Mouse (Mus musculus) embryonic facial prominence, embryonic 11.5 days (tissue): Measurements from ENCODE around the gene Pla2g4b. TPM values are rescaled to one million over a fixed set of nuclear protein-coding genes. Genes with fewer than 3 reads are reported as not detected.

Experiments
- ATAC-seq: fragments of 200-750 bp; cut with Nextera tagmentation; replicated peaks from 2 replicates; pipeline ENCODE4 v1.8.0; 2017; ENCODE audit warnings: low read depth; ENCODE audit not compliant: insufficient number of reproducible peaks, low FRiP score, low TSS enrichment
- DNase-seq: peaks from one replicate; pipeline ENCODE4 v3.0.0-alpha.2; 2015; ENCODE audit warnings: low spot score
- H3K27ac ChIP-seq: fragments of 300-500 bp; sonication (generic); replicated peaks from 2 replicates; pipeline ENCODE4 v1.5.1; 2014; ENCODE audit warnings: mild to moderate bottlenecking, low read depth, low read length, control low read depth
- H3K27me3 ChIP-seq: fragments of 300-500 bp; sonication (generic); 2 replicates; pipeline ENCODE4 v1.6.1; 2014; ENCODE audit warnings: mild to moderate bottlenecking, low read length, moderate library complexity, mixed read lengths; ENCODE audit not compliant: control insufficient read depth, insufficient read depth
- H3K36me3 ChIP-seq: fragments of 300-500 bp; sonication (generic); replicated peaks from 2 replicates; pipeline ENCODE4 v1.6.1; 2014; ENCODE audit warnings: low read depth, mild to moderate bottlenecking, low read length, moderate library complexity, mixed read lengths; ENCODE audit not compliant: control insufficient read depth, insufficient read depth
- H3K4me1 ChIP-seq: fragments of 300-500 bp; sonication (generic); 2 replicates; pipeline ENCODE4 v1.6.1; 2014; ENCODE audit warnings: low read length, mixed read lengths; ENCODE audit not compliant: control insufficient read depth, insufficient read depth
- H3K4me2 ChIP-seq: fragments of 300-500 bp; sonication (generic); 2 replicates; pipeline ENCODE4 v1.6.1; 2014; ENCODE audit warnings: low read depth, mild to moderate bottlenecking, control low read depth, low read length, moderate library complexity
- H3K4me3 ChIP-seq: fragments of 300-500 bp; sonication (generic); 2 replicates; pipeline ENCODE4 v1.5.1; 2014; ENCODE audit warnings: low read depth, low read length, control low read depth
- H3K9ac ChIP-seq: fragments of 300-500 bp; sonication (generic); replicated peaks from 2 replicates; pipeline ENCODE4 v1.6.1; 2014; ENCODE audit warnings: mild to moderate bottlenecking, control low read depth, low read length
- H3K9me3 ChIP-seq: fragments of 300-500 bp; sonication (generic); replicated peaks from 2 replicates; pipeline ENCODE4 v1.6.1; 2016; ENCODE audit warnings: mild to moderate bottlenecking, low read length, inconsistent platforms, mixed read lengths; ENCODE audit not compliant: control insufficient read depth
- WGBS: fragments of 180-500 bp; shearing (Covaris S2); extraction: QIAGEN DNeasy Blood & Tissue Kit; methylation state at CpG from one replicate; pipeline ENCODE4 v1.1.7; 2014; 5-methylcytosine and 5-hydroxymethylcytosine counted together
- polyA plus RNA-seq: library from polyadenylated mRNA; unstranded; fragments of >200 nt; fragmentation: Nextera tagmentation; extraction: Ambion mirVana; gene quantifications from 2 replicates; pipeline ENCODE4 v1.2.1, GENCODE M21; 2014

Gene Pla2g4b
- polyA plus RNA-seq, 1 experiment from 2014 or later = 0.88 TPM

DNA sequence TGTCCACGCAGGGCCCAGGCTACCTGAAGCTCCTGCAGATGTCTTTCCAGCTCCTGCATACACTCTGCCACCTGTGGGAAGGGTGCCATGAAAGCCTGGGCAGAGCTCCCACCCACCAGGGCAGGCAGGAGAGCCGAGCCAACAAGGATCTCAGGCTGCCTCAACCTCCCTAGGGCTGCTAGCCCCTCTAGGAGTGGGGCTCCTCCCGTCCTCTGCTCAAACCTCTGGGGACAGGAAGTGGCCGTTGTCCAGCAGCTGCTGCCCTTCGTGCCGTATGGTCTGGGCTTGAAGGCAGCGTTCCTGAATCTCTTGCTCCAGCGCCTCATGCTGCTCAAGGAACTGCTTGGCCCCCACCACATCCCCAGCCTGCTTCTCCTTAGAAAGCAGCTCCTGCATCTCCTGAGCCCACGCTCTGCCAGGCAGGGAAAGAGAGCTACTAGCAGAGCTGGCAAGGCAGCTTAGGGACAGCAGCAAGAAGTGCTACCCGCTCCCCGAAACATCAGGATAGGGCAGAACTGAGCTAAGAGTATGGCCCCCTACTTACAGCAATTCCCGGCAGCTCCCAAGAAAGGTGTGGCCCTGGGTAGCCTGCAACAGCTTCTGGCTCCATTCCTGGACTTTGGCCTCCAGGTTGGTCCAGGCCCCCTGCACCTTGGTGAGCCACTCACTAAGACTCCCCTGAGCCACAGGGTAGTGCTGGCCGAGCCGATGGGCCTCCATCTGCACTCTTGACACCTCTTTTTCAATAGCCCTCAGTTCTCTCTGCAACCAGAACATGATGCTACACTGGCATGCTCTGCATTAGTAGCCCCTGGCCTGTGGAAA is 13.5 kb downstream of the Pla2g4b start:
- no peak overlapping the region for H3K4me3 ChIP-seq
- no peaks in the 10 kb centered on the region for H3K27me3 ChIP-seq
- H3K27ac ChIP-seq = no peak overlapping the region
- WGBS = 61% methylated on average over 14 of the region's 14 CpGs
- H3K36me3 ChIP-seq = peaks cover 3% of the 10 kb centered on the region; the same call in 1 of the 2 replicates
- DNase-seq (no peak), ATAC-seq (no peak)
- H3K4me2 ChIP-seq = no peak overlapping the region
- no peak overlapping the region for H3K9ac ChIP-seq
- H3K9me3 ChIP-seq = no peaks in the 10 kb centered on the region
- no peaks in the 10 kb centered on the region for H3K4me1 ChIP-seq

DNA sequence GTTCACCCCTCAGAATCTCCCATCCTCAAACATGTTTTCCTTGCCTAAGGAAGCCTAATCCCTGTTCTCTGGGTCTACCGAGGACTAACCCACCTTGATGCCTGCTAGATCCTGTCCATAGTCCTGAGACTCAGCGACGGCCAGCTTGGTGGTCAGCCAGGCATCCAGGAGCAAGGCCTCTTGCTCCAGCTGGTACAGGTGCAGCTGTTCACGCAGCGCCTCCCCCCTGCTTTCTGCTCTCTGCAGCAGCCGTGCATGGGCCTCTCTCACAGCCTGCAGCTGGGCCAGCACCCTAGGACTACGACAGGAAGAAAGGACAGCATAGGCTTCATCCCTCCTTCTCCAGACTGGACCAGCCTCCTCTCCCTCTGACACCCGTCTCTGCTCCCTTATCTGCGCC is 15.0 kb downstream of the Pla2g4b start:
- no peaks in the 10 kb centered on the region for H3K4me1 ChIP-seq
- H3K4me3 ChIP-seq = no peak overlapping the region
- no peak overlapping the region for H3K4me2 ChIP-seq
- H3K36me3 ChIP-seq = no peaks in the 10 kb centered on the region
- DNase-seq = no peak
- no peak for ATAC-seq
- no peaks in the 10 kb centered on the region for H3K27me3 ChIP-seq
- H3K9me3 ChIP-seq = no peaks in the 10 kb centered on the region
- no peak overlapping the region for H3K9ac ChIP-seq
- 76% methylated on average over 9 of the region's 9 CpGs for WGBS
- no peak overlapping the region for H3K27ac ChIP-seq

DNA sequence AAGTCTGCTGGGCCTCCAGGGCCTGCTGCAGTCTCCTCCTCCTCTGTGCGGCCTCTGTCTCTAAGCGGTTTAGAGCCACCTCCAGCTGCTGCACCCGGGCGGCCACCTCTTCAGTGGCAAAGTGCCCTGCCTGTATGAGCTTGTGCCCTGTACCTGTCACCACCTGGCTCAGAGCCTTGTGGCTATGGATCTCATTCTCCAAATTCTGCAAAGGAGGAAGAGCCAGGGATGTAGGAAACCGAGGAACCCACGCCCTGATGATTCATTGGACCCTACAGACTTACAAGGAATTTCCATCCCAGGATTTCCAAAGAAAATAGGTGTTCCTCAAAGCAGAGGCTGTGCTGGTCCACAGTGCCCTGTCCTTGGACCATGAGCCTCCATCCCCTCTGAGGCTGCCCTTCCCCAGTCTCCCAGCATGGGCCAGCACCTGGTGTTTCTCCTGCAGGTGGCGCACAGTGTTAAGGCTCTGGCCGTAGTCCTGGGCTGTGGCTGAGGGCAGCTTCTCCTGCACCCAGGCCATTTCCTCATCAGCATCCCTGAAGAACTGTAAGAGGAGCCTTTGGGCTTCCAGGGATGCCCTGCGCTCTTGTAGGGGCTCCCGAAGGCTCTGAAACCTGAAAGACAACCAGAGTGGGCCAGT is 16.5 kb downstream of the Pla2g4b start:
- peak; percentile 53 for DNase-seq
- ATAC-seq = peak; percentile 61; the same call in 1 of the 2 replicates
- no peak overlapping the region for H3K27ac ChIP-seq
- no peaks in the 10 kb centered on the region for H3K27me3 ChIP-seq
- no peaks in the 10 kb centered on the region for H3K9me3 ChIP-seq
- 60% methylated on average over 10 of the region's 10 CpGs for WGBS
- no peak overlapping the region for H3K4me2 ChIP-seq
- no peak overlapping the region for H3K4me3 ChIP-seq
- H3K36me3 ChIP-seq = no peaks in the 10 kb centered on the region
- no peak overlapping the region for H3K9ac ChIP-seq
- H3K4me1 ChIP-seq = no peaks in the 10 kb centered on the region

DNA sequence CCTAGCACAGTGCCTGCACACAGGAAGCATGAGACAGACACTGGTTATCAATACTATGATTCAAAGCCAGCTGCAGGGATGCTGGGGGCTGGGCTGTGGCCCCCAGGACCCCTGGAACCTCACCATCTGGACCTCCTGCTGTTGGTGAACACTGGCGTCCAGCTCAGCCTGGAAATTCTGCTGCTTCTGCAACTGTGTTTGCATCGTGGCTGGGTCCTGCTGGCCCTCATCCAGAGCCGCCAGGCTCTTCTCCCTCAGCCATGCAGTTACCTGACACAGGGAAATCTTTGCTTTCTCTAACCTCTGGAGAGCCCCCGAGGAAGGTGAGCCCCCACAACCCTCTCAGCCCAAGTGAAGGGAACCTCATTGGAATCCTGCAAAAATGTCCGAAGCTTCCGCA is 18.2 kb downstream of the Pla2g4b start:
- no peak for ATAC-seq
- Histone ChIP-seq H3K4me3 (no peak overlapping the region), H3K9me3 (no peaks in the 10 kb centered on the region), H3K27me3 (no peaks in the 10 kb centered on the region), H3K4me2 (no peak overlapping the region), H3K27ac (no peak overlapping the region), H3K36me3 (no peaks in the 10 kb centered on the region), H3K4me1 (no peaks in the 10 kb centered on the region), H3K9ac (no peak overlapping the region)
- WGBS = 59% methylated on average over 6 of the region's 6 CpGs
- DNase-seq = no peak

DNA sequence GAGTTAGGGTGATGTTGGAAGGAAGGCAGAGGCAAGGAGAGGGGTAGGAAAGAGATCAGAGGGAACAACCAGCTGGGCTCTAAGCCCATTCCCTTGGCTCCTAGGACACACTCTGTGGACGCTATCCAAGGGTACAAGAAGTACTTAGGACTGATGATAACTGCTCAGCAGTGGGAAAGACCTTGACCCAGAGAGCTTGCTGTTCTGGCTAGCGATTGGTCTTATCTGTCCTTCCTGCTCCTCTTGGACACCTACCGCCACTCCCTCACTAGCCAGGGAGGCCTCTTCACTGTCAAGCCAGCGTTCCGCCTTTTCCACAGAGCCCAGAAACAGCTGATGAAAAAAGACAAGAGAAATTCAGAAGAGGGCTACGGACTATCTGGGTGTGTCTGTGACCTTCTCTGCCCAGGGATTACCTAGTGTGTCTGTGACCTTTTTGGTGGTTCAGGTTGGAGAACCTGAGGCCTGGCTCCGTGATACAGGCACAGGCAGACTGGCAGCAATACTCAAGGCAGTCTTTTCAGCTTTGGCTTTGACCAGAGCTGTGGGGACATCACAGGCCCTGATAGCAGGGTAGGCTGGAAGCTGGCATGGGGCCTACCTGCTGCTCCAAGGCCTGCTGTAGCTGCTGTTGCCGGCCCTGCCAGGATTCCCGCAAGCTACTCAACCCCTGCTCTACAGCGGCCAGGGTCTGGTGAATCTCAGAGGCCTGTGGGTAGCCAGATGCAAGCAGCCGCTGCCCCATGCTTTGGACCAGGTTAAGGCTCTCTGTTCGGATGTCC is 21.7 kb downstream of the Pla2g4b start:
- H3K27ac ChIP-seq = no peak overlapping the region
- DNase-seq (no peak), ATAC-seq (no peak)
- H3K4me3 ChIP-seq = no peak overlapping the region
- no peak overlapping the region for H3K9ac ChIP-seq
- H3K4me1 ChIP-seq = no peaks in the 10 kb centered on the region
- no peaks in the 10 kb centered on the region for H3K9me3 ChIP-seq
- H3K36me3 ChIP-seq = no peaks in the 10 kb centered on the region
- no peaks in the 10 kb centered on the region for H3K27me3 ChIP-seq
- 89% methylated on average over 12 of the region's 12 CpGs for WGBS
- no peak overlapping the region for H3K4me2 ChIP-seq

DNA sequence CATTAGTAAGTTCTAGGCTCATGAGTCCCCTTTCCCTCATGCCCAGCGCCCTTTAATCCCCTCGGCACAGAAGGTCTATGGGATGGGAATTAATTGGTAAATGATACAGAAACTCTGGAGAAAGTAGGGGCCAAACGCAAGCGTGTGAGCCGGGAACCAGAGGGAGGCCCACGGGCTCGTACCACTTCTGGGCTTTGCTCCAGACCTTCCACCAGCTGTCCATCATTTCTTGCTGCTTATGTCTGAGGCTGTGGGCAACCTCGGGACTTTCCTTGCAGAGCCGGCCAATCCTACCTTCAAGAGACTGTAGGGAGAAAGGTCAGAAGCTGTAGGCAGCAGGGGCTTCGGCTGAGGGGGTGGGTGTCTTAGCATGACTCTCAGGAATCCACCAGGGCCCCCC is 22.7 kb downstream of the Pla2g4b start:
- no peak overlapping the region for H3K27ac ChIP-seq
- no peak for DNase-seq
- 90% methylated on average over 10 of the region's 10 CpGs for WGBS
- no peak overlapping the region for H3K9ac ChIP-seq
- H3K27me3 ChIP-seq = no peaks in the 10 kb centered on the region
- H3K9me3 ChIP-seq = no peaks in the 10 kb centered on the region
- no peaks in the 10 kb centered on the region for H3K36me3 ChIP-seq
- no peak overlapping the region for H3K4me3 ChIP-seq
- no peaks in the 10 kb centered on the region for H3K4me1 ChIP-seq
- ATAC-seq = no peak
- no peak overlapping the region for H3K4me2 ChIP-seq

DNA sequence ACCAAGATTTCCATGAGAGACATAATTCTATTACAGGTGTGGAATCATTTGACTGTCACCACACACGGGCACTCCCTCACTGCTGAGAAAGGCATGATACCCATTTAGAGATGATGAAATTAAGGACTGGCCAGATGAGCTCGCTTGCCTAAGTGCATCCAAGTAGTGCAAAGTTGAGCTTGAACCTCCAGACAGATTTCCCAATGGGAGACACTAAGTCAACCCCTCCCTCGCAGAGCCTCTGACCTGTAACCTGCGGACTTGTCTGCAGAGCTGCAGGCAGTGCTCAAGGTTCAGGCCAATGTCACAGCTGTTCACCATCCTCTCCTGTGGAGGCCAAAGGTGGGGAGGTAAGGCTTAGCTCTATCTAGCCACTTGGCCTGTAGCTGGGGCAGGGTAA is 25.6 kb downstream of the Pla2g4b start:
- WGBS = 79% methylated on average over 4 of the region's 4 CpGs
- Histone ChIP-seq H3K4me2 (no peak overlapping the region; the same call in 1 of the 2 replicates), H3K36me3 (no peaks in the 10 kb centered on the region), H3K9ac (no peak overlapping the region), H3K27ac (no peak overlapping the region), H3K4me3 (no peak overlapping the region), H3K9me3 (no peaks in the 10 kb centered on the region), H3K27me3 (no peaks in the 10 kb centered on the region), H3K4me1 (no peaks in the 10 kb centered on the region)
- ATAC-seq = no peak
- no peak for DNase-seq

DNA sequence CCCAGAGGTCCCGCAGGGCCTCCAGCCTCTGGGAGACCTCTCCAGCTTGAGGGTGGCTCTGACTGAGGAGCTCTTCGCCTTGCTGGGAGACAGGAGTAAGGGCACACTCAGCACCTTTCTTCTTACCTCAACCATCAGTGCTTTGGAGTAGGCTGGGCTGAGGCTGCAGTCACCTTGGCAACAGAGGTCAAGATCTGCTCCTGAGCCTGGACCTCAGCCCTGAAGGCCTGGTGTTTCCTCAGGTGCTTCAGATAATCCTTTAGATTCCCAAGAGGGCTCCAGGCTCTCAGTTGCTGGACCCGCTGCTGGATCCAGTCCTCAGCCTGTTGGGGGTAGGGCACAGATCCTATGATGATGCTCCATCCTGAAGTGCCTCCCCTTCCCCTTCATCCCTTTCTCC is 26.2 kb downstream of the Pla2g4b start:
- no peak for ATAC-seq
- Histone ChIP-seq H3K9me3 (no peaks in the 10 kb centered on the region), H3K9ac (no peak overlapping the region), H3K4me1 (no peaks in the 10 kb centered on the region), H3K27ac (no peak overlapping the region), H3K4me2 (no peak overlapping the region), H3K4me3 (no peak overlapping the region), H3K36me3 (no peaks in the 10 kb centered on the region), H3K27me3 (no peaks in the 10 kb centered on the region)
- 87% methylated on average over 3 of the region's 3 CpGs for WGBS
- DNase-seq = no peak
